Mouse (Mus musculus): Measurements from ENCODE around the gene Scarf1. TPM values are rescaled to one million over a fixed set of nuclear protein-coding genes. Genes with fewer than 3 reads are reported as not detected.
A peak's percentile ranks its signal among the peaks of the same experiment; 100 is the strongest.

Gene Scarf1
- polyA plus RNA-seq, 1 experiment from 2014 or later, result 4.2 TPM

- Histone ChIP-seq H3K27me3 (ENCODE audit: control insufficient read depth, insufficient read depth, low read length) (no peaks in the 10 kb centered on the region), H3K9ac (ENCODE audit: low read length) (no peak overlapping the region), H3K9me3 (ENCODE audit: control insufficient read depth, low read length) (no peaks in the 10 kb centered on the region), H3K4me1 (replicated peaks; ENCODE audit: control insufficient read depth, insufficient read depth, low read length) (0 out of 2 replicates have a peak, but pooled peaks cover 2% of the 10 kb centered on the region), H3K36me3 (ENCODE audit: control insufficient read depth, insufficient read depth, low read length) (no peaks in the 10 kb centered on the region), H3K4me2 (ENCODE audit: low read depth, low read length, severe bottlenecking) (no peak overlapping the region), H3K27ac (ENCODE audit: low read depth, low read length) (no peak overlapping the region), H3K4me3 (ENCODE audit: low read depth, low read length) (no peak overlapping the region)
- DNase-seq (ENCODE audit: low spot score) (no peak), ATAC-seq (replicated peaks; ENCODE audit: low FRiP score) (no peak)
- 87% methylated on average over 3 of the region's 3 CpGs for WGBS
Measured at GRCm38 (mm10) chr11:75470675-75471074, 42.7 kb upstream of the Scarf1 start.

- no peak overlapping the region for H3K4me2 ChIP-seq (ENCODE audit: low read depth, low read length, severe bottlenecking)
- DNase-seq (ENCODE audit: low spot score) (no peak), ATAC-seq (replicated peaks; ENCODE audit: low FRiP score) (no peak)
- H3K27me3 ChIP-seq (ENCODE audit: control insufficient read depth, insufficient read depth, low read length), result no peaks in the 10 kb centered on the region
- no peaks in the 10 kb centered on the region for H3K9me3 ChIP-seq (ENCODE audit: control insufficient read depth, low read length)
- H3K27ac ChIP-seq (ENCODE audit: low read depth, low read length), result no peak overlapping the region
- no peak overlapping the region for H3K9ac ChIP-seq (ENCODE audit: low read length)
- 0 out of 2 replicates have a peak, but pooled peaks cover 2% of the 10 kb centered on the region for H3K4me1 ChIP-seq (replicated peaks; ENCODE audit: control insufficient read depth, insufficient read depth, low read length)
- H3K4me3 ChIP-seq (ENCODE audit: low read depth, low read length), result no peak overlapping the region
- H3K36me3 ChIP-seq (ENCODE audit: control insufficient read depth, insufficient read depth, low read length), result no peaks in the 10 kb centered on the region
- WGBS, result 88% methylated on average over 11 of the region's 11 CpGs
Measured at GRCm38 (mm10) chr11:75472469-75473081, 40.8 kb upstream of the Scarf1 start.

- DNase-seq (ENCODE audit: low spot score), result no peak
Measured at GRCm38 (mm10) chr11:75473376-75473775, 40.0 kb upstream of the Scarf1 start.

GRCm38 (mm10) chr11:75486192-75486591, 27.1 kb upstream of the Scarf1 start:
- Histone ChIP-seq H3K4me2 (ENCODE audit: low read depth, low read length, severe bottlenecking) (peak overlapping the region; percentile 15; the same call in 1 of the 2 replicates), H3K9me3 (ENCODE audit: control insufficient read depth, low read length) (no peaks in the 10 kb centered on the region), H3K4me1 (replicated peaks; ENCODE audit: control insufficient read depth, insufficient read depth, low read length) (peaks cover 5% of the 10 kb centered on the region), H3K27ac (ENCODE audit: low read depth, low read length) (no peak overlapping the region), H3K9ac (ENCODE audit: low read length) (no peak overlapping the region), H3K4me3 (ENCODE audit: low read depth, low read length) (peak overlapping the region; percentile 100; the same call in 1 of the 2 replicates), H3K27me3 (ENCODE audit: control insufficient read depth, insufficient read depth, low read length) (no peaks in the 10 kb centered on the region), H3K36me3 (ENCODE audit: control insufficient read depth, insufficient read depth, low read length) (peaks cover 13% of the 10 kb centered on the region; the same call in 1 of the 2 replicates)
- DNase-seq (ENCODE audit: low spot score) (no peak), ATAC-seq (replicated peaks; ENCODE audit: low FRiP score) (peak; percentile 29)
- 24% methylated on average over 3 of the region's 3 CpGs for WGBS

More at GRCm38 (mm10) chr11:75473376-75473775, 40.0 kb upstream of the Scarf1 start:
- Histone ChIP-seq H3K4me2 (ENCODE audit: low read depth, low read length, severe bottlenecking) (no peak overlapping the region), H3K4me3 (ENCODE audit: low read depth, low read length) (no peak overlapping the region), H3K27me3 (ENCODE audit: control insufficient read depth, insufficient read depth, low read length) (no peaks in the 10 kb centered on the region), H3K9me3 (ENCODE audit: control insufficient read depth, low read length) (no peaks in the 10 kb centered on the region), H3K27ac (ENCODE audit: low read depth, low read length) (no peak overlapping the region), H3K36me3 (ENCODE audit: control insufficient read depth, insufficient read depth, low read length) (no peaks in the 10 kb centered on the region), H3K9ac (ENCODE audit: low read length) (no peak overlapping the region), H3K4me1 (replicated peaks; ENCODE audit: control insufficient read depth, insufficient read depth, low read length) (0 out of 2 replicates have a peak, but pooled peaks cover under 1% of the 10 kb centered on the region)
- no peak for ATAC-seq (replicated peaks; ENCODE audit: low FRiP score)
- WGBS, result 70% methylated on average over 7 of the region's 7 CpGs

GRCm38 (mm10) chr11:75486601-75487285, 26.6 kb upstream of the Scarf1 start, which contains the start of gene Prpf8:
TSS of gene Prpf8 (plus strand) at chr11:75486816.
- Histone ChIP-seq H3K9me3 (ENCODE audit: control insufficient read depth, low read length) (no peaks in the 10 kb centered on the region), H3K4me2 (ENCODE audit: low read depth, low read length, severe bottlenecking) (peak within 1 kb of the TSS; percentile 94), H3K9ac (ENCODE audit: low read length) (peak within 1 kb of the TSS; percentile 97), H3K27ac (ENCODE audit: low read depth, low read length) (0 out of 2 replicates have a peak within 1 kb of the TSS, but pooled peaks have one; percentile 18), H3K4me1 (replicated peaks; ENCODE audit: control insufficient read depth, insufficient read depth, low read length) (peaks cover 5% of the 10 kb centered on the region), H3K4me3 (ENCODE audit: low read depth, low read length) (peak within 1 kb of the TSS; percentile 100), H3K36me3 (ENCODE audit: control insufficient read depth, insufficient read depth, low read length) (peaks cover 19% of the 10 kb centered on the region), H3K27me3 (ENCODE audit: control insufficient read depth, insufficient read depth, low read length) (no peaks in the 10 kb centered on the region)
- DNase-seq (ENCODE audit: low spot score) (peak; percentile 96), ATAC-seq (replicated peaks; ENCODE audit: low FRiP score) (peak; percentile 100)
- under 1% methylated on average over 52 of the region's 52 CpGs for WGBS

- no peaks in the 10 kb centered on the region for H3K27me3 ChIP-seq (ENCODE audit: control insufficient read depth, insufficient read depth, low read length)
- H3K27ac ChIP-seq (ENCODE audit: low read depth, low read length), result no peak overlapping the region
- H3K4me3 ChIP-seq (ENCODE audit: low read depth, low read length), result peak overlapping the region; percentile 100
- H3K4me2 ChIP-seq (ENCODE audit: low read depth, low read length, severe bottlenecking), result peak overlapping the region; percentile 94
- no peak for ATAC-seq (replicated peaks; ENCODE audit: low FRiP score)
- no peak for DNase-seq (ENCODE audit: low spot score)
- H3K9ac ChIP-seq (ENCODE audit: low read length), result peak overlapping the region; percentile 97
- 52% methylated on average over 6 of the region's 6 CpGs for WGBS
- no peaks in the 10 kb centered on the region for H3K9me3 ChIP-seq (ENCODE audit: control insufficient read depth, low read length)
- peaks cover 25% of the 10 kb centered on the region for H3K36me3 ChIP-seq (ENCODE audit: control insufficient read depth, insufficient read depth, low read length)
- H3K4me1 ChIP-seq (replicated peaks; ENCODE audit: control insufficient read depth, insufficient read depth, low read length), result peaks cover 5% of the 10 kb centered on the region
Measured at GRCm38 (mm10) chr11:75487496-75487895, 25.8 kb upstream of the Scarf1 start.

GRCm38 (mm10) chr11:75494296-75495049, 18.9 kb upstream of the Scarf1 start:
- ATAC-seq (replicated peaks; ENCODE audit: low FRiP score) (no peak), DNase-seq (ENCODE audit: low spot score) (no peak)
- H3K36me3 ChIP-seq (ENCODE audit: control insufficient read depth, insufficient read depth, low read length), result peaks cover 65% of the 10 kb centered on the region
- no peaks in the 10 kb centered on the region for H3K27me3 ChIP-seq (ENCODE audit: control insufficient read depth, insufficient read depth, low read length)
- H3K4me3 ChIP-seq (ENCODE audit: low read depth, low read length), result no peak overlapping the region
- H3K27ac ChIP-seq (ENCODE audit: low read depth, low read length), result no peak overlapping the region
- H3K4me2 ChIP-seq (ENCODE audit: low read depth, low read length, severe bottlenecking), result no peak overlapping the region
- no peak overlapping the region for H3K9ac ChIP-seq (ENCODE audit: low read length)
- 95% methylated on average over 10 of the region's 10 CpGs for WGBS
- H3K9me3 ChIP-seq (ENCODE audit: control insufficient read depth, low read length), result no peaks in the 10 kb centered on the region
- H3K4me1 ChIP-seq (replicated peaks; ENCODE audit: control insufficient read depth, insufficient read depth, low read length), result no peaks in the 10 kb centered on the region

- WGBS, result 84% methylated on average over 1 of the region's 1 CpGs
- no peak overlapping the region for H3K4me2 ChIP-seq (ENCODE audit: low read depth, low read length, severe bottlenecking)
- no peak for DNase-seq (ENCODE audit: low spot score)
- H3K4me1 ChIP-seq (replicated peaks; ENCODE audit: control insufficient read depth, insufficient read depth, low read length), result no peaks in the 10 kb centered on the region
- H3K27ac ChIP-seq (ENCODE audit: low read depth, low read length), result no peak overlapping the region
- no peak overlapping the region for H3K9ac ChIP-seq (ENCODE audit: low read length)
- H3K36me3 ChIP-seq (ENCODE audit: control insufficient read depth, insufficient read depth, low read length), result peaks cover 67% of the 10 kb centered on the region
- no peak overlapping the region for H3K4me3 ChIP-seq (ENCODE audit: low read depth, low read length)
- ATAC-seq (replicated peaks; ENCODE audit: low FRiP score), result no peak
- no peaks in the 10 kb centered on the region for H3K9me3 ChIP-seq (ENCODE audit: control insufficient read depth, low read length)
- H3K27me3 ChIP-seq (ENCODE audit: control insufficient read depth, insufficient read depth, low read length), result no peaks in the 10 kb centered on the region
Measured at GRCm38 (mm10) chr11:75498126-75498525, 15.2 kb upstream of the Scarf1 start.

All from forebrain, embryonic 11.5 days (tissue).